ENCODE assay signal across 30 mouse cellular contexts in the genomic region with DNA sequence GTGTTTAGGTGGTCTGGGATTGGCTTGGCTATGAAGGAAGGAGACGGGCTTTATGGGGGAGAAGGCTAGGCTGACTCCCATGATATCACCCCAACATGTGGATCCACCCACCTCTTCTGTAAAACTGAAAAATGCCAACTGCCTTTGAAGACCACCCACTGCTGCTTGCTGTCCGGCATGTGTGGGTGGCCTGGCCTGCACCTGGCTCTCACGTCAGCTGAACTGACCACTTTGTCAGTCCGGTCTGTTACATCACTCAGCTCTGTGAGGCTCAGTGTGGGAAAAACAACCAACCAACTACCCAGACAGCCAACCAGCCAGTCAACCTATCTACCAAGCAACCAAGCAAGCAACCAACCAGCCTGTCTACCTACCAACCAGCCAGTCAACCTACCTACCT.
"Had no signal": no experiment of that assay in that cellular context is flagged by ENCODE, and none has a peak within 500 bp of the region (broad histone marks: within the 10 kb centered on the region; RNA-seq: fewer than 3 reads in every experiment).

No protein-coding gene starts in this region.

- DNase-seq: heart, postnatal 10 days; heart, postnatal 14 days; heart, postnatal 36 days; heart, postnatal 4 days; kidney, adult 18-20 months; kidney, adult 2 months; kidney, adult 8-10 months; kidney, adult 9 months; kidney, postnatal 10 days; kidney, postnatal 14 days; kidney, postnatal 25 days; kidney, postnatal 36 days; kidney, postnatal 4 days; layer of hippocampus, adult 9-11 months; layer of hippocampus, postnatal 36 days had no signal

- H3K36me3 ChIP-seq: heart, embryonic 10.5 days; heart, embryonic 12.5 days; heart, embryonic 13.5 days; heart, embryonic 15.5 days; hindbrain, embryonic 10.5 days; hindbrain, embryonic 12.5 days; hindbrain, embryonic 13.5 days; hindbrain, embryonic 15.5 days; intestine, embryonic 15.5 days; kidney, embryonic 15.5 days had no signal

- H3K4me2 ChIP-seq: heart, embryonic 11.5 days; heart, embryonic 12.5 days; heart, embryonic 13.5 days; heart, embryonic 15.5 days; hindbrain, embryonic 12.5 days; hindbrain, embryonic 13.5 days; hindbrain, embryonic 14.5 days; hindbrain, embryonic 15.5 days; intestine, embryonic 15.5 days; kidney, embryonic 15.5 days had no signal

- H3K27me3 ChIP-seq: heart, embryonic 12.5 days; heart, embryonic 13.5 days; heart, embryonic 15.5 days; hindbrain, embryonic 13.5 days; hindbrain, embryonic 15.5 days; intestine, embryonic 15.5 days; kidney, embryonic 15.5 days had no signal

- H3K4me1 ChIP-seq: heart, embryonic 12.5 days; heart, embryonic 13.5 days; heart, embryonic 15.5 days; hindbrain, embryonic 13.5 days; hindbrain, embryonic 15.5 days; intestine, embryonic 15.5 days; kidney, embryonic 15.5 days had no signal

- H3K4me3 ChIP-seq: heart, embryonic 10.5 days; heart, embryonic 12.5 days; heart, embryonic 13.5 days; heart, embryonic 15.5 days; hindbrain, embryonic 10.5 days; hindbrain, embryonic 12.5 days; hindbrain, embryonic 13.5 days; hindbrain, embryonic 15.5 days; intestine, embryonic 15.5 days; kidney, embryonic 15.5 days; layer of hippocampus, adult 2 months had no signal

- H3K27ac ChIP-seq: heart, embryonic 10.5 days; heart, embryonic 13.5 days; heart, embryonic 15.5 days; hindbrain, embryonic 10.5 days; hindbrain, embryonic 12.5 days; hindbrain, embryonic 13.5 days; hindbrain, embryonic 14.5 days; hindbrain, embryonic 15.5 days; hindbrain, postnatal 0 days; intestine, embryonic 15.5 days; kidney, embryonic 15.5 days; kidney, postnatal 0 days; layer of hippocampus, adult 2 months had no signal
